Mouse (Mus musculus) forebrain, postnatal 0 days (tissue): ENCODE measurements around the gene Mpped1. TPM values are rescaled to one million over a fixed set of nuclear protein-coding genes. Genes with fewer than 3 reads are reported as not detected.

Experiments
- ATAC-seq: fragments of 200-750 bp; cut with Nextera tagmentation; 2 replicates; pipeline ENCODE4 v1.8.0; 2017; ENCODE audit warnings: mild to moderate bottlenecking, moderate library complexity
- DNase-seq: peaks from one replicate; pipeline ENCODE4 v3.0.0-alpha.2; 2015
- H3K27ac ChIP-seq: fragments of 300-500 bp; sonication (generic); 2 replicates; pipeline ENCODE4 v1.5.1; 2014; ENCODE audit warnings: low read depth, mild to moderate bottlenecking, antibody characterized with exemption, low read length, moderate library complexity, mixed read lengths
- H3K27me3 ChIP-seq: fragments of 300-500 bp; sonication (generic); 2 replicates; pipeline ENCODE4 v1.6.1; 2014; ENCODE audit warnings: mild to moderate bottlenecking, low read length, mixed read lengths; ENCODE audit not compliant: insufficient read depth
- H3K36me3 ChIP-seq: fragments of 300-500 bp; sonication (generic); 2 replicates; pipeline ENCODE4 v1.6.1; 2014; ENCODE audit warnings: mild to moderate bottlenecking, moderate library complexity; ENCODE audit not compliant: insufficient read depth
- H3K4me1 ChIP-seq: fragments of 300-500 bp; sonication (generic); 2 replicates; pipeline ENCODE4 v1.6.1; 2014; ENCODE audit warnings: antibody characterized with exemption; ENCODE audit not compliant: insufficient read depth
- H3K4me2 ChIP-seq: fragments of 300-500 bp; sonication (generic); 2 replicates; pipeline ENCODE4 v1.6.1; 2014; ENCODE audit warnings: low read depth, mild to moderate bottlenecking, moderate library complexity
- H3K4me3 ChIP-seq: fragments of 300-500 bp; sonication (generic); 2 replicates; pipeline ENCODE4 v1.5.1; 2014; ENCODE audit warnings: low read depth, low read length, mixed read lengths
- H3K9ac ChIP-seq: fragments of 300-500 bp; sonication (generic); 2 replicates; pipeline ENCODE4 v1.6.1; 2014; ENCODE audit warnings: mild to moderate bottlenecking
- H3K9me3 ChIP-seq: fragments of 300-500 bp; sonication (generic); 2 replicates; pipeline ENCODE4 v1.6.1; 2016; ENCODE audit warnings: low read length
- CTCF ChIP-seq: sonication (generic); IDR thresholded peaks from 2 replicates; pipeline ENCODE4 v1.5.1; 2016; ENCODE audit warnings: antibody characterized with exemption, control low read depth, low read depth
- WGBS: fragments of 180-500 bp; shearing (Covaris S2); extraction: QIAGEN DNeasy Blood & Tissue Kit; methylation state at CpG from one replicate; pipeline ENCODE4 v1.1.7; 2014; 5-methylcytosine and 5-hydroxymethylcytosine counted together
- polyA plus RNA-seq: library from polyadenylated mRNA; unstranded; fragments of >200 nt; fragmentation: Nextera tagmentation; extraction: Ambion mirVana; gene quantifications from 2 replicates; pipeline ENCODE4 v1.2.1, GENCODE M21; 2015
- total RNA-seq: library from RNA; depleted of rRNA; stranded (reverse); fragments of >200 nt; gene quantifications from 2 replicates; pipeline ENCODE4 v1.2.3, GENCODE M21; 2014

Mpped1 gene
- total and polyA plus RNA-seq, 2 experiments from 2014 or later: 227 to 352 TPM

DNA sequence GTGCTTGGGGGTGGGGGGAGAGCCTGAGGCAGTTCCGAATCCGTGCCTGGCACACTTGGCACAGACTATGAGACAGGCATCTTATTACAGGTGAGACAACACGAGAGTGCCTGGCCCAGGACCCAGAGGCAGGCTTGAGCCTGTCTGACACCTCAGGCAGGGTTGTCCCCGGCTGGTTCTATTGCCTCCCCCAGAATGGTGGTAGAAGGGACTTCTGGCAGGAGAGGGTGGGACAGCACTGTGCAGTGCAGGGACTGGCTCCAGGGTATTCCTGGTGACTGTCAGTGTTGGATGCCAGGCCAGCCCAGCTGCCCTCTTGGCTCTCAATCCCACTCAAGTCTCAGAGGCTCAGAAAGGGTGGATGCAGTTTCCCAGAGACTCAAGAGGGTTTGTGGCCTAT, 4.3 kb upstream of the Mpped1 start:
- DNase-seq: no peak
- Histone ChIP-seq H3K4me1 (peaks cover 19% of the 10 kb centered on the region), H3K36me3 (no peaks in the 10 kb centered on the region), H3K9ac (no peak overlapping the region), H3K4me2 (no peak overlapping the region), H3K4me3 (no peak overlapping the region), H3K27ac (no peak overlapping the region), H3K27me3 (no peaks in the 10 kb centered on the region), H3K9me3 (no peaks in the 10 kb centered on the region)
- TF ChIP-seq CTCF: no peak
- 38% methylated on average over 4 of the region's 4 CpGs for WGBS
- ATAC-seq: peak; percentile 26; the same call in 1 of the 2 replicates

DNA sequence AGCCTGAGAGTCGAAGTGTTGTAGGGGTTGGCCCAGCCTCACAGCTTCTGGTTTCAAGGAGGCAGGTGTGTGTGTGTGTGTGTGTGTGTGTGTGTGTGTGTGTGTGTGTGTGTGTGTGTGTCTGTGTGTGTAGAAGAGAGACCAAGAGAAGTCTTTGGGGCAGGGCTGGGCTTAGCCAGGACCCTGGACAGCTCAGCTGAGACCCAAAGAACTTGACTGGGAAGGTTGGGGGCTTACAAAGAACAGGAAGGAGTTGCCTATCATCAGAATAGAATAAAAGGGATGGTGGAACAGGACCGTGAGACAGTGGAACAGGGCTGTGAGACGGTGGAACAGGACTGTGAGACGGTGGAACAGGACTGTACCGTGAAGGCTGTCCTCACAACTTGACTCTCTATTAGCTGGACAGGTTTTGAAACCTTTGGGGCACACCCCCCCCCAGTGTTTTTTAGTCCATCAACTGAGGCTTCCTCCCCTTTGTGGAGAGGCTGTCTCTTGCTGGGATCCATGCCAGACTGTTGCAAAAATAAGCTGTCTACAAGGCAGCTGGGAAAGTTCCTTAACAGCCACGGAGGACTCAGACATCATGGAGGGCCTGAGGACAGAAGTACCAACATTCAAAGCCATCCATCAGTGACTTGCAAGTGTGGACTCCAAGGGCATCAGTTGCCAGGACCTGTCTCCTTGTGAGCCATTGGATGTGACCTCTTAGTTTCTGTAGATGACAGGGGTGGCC, 2.8 kb upstream of the Mpped1 start:
- Histone ChIP-seq H3K9ac (no peak overlapping the region), H3K27me3 (no peaks in the 10 kb centered on the region), H3K36me3 (no peaks in the 10 kb centered on the region), H3K9me3 (no peaks in the 10 kb centered on the region), H3K4me1 (peaks cover 12% of the 10 kb centered on the region), H3K4me2 (no peak overlapping the region), H3K27ac (peak overlapping the region; percentile 45), H3K4me3 (no peak overlapping the region)
- DNase-seq (no peak), ATAC-seq (no peak)
- 57% methylated on average over 6 of the region's 6 CpGs for WGBS
- TF ChIP-seq CTCF: no peak

DNA sequence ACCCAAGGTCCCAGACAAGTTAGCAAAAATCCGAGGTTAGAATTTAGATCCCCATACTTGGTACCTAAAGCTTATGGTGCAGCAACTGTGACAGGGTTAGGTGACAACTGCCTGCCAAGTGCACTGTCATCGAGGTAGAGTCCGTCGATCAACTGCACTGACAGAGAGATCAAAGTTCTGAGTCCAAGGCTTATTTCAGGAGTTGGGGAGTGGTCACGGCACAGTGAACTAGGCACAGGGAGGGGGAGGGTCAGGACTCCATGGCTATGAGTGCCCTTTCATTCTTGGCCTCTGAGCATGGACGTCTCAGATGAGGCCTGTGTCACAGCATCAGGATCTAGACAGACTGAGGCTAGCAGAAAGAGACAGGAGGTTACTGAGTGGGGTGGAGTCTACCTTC, 1.8 kb upstream of the Mpped1 start:
- Histone ChIP-seq H3K9ac (no peak overlapping the region), H3K9me3 (no peaks in the 10 kb centered on the region), H3K27me3 (no peaks in the 10 kb centered on the region), H3K4me3 (no peak overlapping the region), H3K4me2 (no peak overlapping the region), H3K36me3 (no peaks in the 10 kb centered on the region), H3K4me1 (peaks cover 6% of the 10 kb centered on the region; the same call in 1 of the 2 replicates), H3K27ac (no peak overlapping the region)
- WGBS: 81% methylated on average over 6 of the region's 6 CpGs
- ATAC-seq: no peak
- no peak for DNase-seq
- TF ChIP-seq CTCF: no peak

DNA sequence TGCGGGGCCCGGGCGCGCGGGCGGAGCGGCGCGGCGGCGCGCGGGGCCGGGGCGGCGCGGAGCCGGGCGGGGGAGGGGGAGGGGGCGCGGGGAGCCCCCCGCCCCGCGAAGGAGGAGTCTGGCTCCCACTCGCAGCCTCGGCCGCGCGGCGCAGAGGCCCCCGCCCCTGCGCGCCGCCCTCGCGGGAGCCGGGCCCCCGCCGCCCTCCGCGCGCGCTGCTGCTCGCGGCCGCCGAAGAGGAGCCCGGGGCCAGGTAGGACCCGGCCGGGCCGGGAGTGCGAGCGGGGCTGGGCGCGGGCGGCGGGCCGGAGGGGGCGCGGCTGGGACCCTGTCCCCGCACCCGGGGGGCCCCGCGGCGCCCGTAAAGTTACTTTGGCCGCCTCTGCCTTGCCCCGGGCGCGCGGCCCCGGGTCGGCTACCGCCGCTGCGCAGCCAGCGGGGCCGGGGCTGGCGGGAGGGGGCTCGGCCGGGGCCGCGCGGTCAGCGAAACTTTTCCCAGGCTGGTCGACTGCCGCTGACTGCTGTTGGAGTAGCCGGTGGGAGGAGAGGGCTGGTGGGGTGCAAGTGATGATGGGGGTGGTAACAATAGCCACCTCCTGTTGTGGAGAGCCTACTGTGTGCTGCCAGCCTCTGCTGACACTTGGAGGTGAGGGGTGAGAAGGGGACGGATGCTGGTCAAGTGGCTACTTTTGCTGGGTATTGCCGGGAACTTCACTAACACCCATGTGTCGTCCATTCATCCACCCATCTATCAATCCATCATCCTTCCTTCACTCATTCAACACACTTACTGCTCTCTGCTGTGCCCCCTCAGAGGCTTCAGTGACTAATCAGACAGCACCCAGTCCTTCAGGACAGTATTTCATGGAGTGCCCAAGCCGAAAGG, 831 bp downstream of the Mpped1 start:
- Histone ChIP-seq H3K9me3 (no peaks in the 10 kb centered on the region), H3K27ac (peak overlapping the region; percentile 93), H3K9ac (peak overlapping the region; percentile 81), H3K4me3 (peak overlapping the region; percentile 74), H3K27me3 (no peaks in the 10 kb centered on the region), H3K36me3 (no peaks in the 10 kb centered on the region), H3K4me1 (peaks cover 17% of the 10 kb centered on the region), H3K4me2 (peak overlapping the region; percentile 75)
- peak; percentile 51 for ATAC-seq
- WGBS: 2% methylated on average over 38 of the region's 92 CpGs
- no peak for TF ChIP-seq CTCF
- peak; percentile 84 for DNase-seq

DNA sequence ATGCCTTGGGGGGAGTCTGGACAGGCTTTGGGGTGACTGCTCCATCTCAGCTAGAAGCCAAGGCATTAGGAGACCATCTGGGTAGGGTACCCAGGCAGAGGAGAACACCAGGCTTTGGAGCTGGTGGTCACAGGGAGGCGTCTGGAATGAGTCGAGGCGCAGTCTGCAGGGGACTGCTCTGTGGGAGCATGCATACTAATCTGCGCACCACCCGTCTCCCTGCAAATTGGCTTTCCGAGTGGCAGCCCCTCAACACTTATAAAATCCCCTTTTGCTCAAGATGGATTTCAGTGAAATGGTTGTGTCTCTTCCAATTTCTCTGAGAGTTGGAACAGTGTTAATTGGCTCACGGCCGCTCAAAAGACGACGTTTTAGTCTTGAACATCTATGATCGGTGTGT, 2.0 kb downstream of the Mpped1 start:
- TF ChIP-seq CTCF: no peak
- peak; percentile 85 for DNase-seq
- Histone ChIP-seq H3K27me3 (no peaks in the 10 kb centered on the region), H3K36me3 (no peaks in the 10 kb centered on the region), H3K4me3 (peak overlapping the region; percentile 74), H3K4me1 (peaks cover 23% of the 10 kb centered on the region), H3K4me2 (peak overlapping the region; percentile 75), H3K27ac (peak overlapping the region; percentile 93), H3K9me3 (no peaks in the 10 kb centered on the region), H3K9ac (peak overlapping the region; percentile 81)
- peak; percentile 80 for ATAC-seq
- WGBS: 13% methylated on average over 11 of the region's 11 CpGs

DNA sequence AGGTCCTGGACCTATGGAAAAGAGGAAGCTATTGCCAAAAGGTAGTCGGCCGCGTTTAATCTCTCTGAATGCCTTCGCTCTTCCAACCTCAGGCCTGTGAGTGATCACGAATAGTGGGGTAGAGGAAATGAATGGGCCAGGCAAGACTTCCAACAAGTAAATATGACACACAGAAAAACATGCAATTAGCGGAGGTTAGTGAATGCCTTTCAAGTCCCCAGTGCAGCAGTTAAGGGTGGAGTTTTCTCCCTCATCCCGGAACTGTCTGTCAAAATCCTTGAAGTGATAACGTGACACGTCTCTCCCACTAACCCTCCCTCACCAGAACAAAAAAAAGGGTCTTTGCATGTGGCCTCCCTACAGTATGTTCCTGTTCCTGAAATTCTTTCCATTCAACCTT, 3.0 kb downstream of the Mpped1 start:
- peak overlapping the region; percentile 75 for H3K4me2 ChIP-seq
- H3K4me1 ChIP-seq: peaks cover 30% of the 10 kb centered on the region
- H3K27me3 ChIP-seq: no peaks in the 10 kb centered on the region
- no peaks in the 10 kb centered on the region for H3K36me3 ChIP-seq
- DNase-seq (peak; percentile 63), ATAC-seq (peak; percentile 21; the same call in 1 of the 2 replicates)
- H3K9me3 ChIP-seq: no peaks in the 10 kb centered on the region
- WGBS: 21% methylated on average over 9 of the region's 9 CpGs
- peak overlapping the region; percentile 81 for H3K9ac ChIP-seq
- TF ChIP-seq CTCF: no peak
- peak overlapping the region; percentile 93 for H3K27ac ChIP-seq
- H3K4me3 ChIP-seq: peak overlapping the region; percentile 74

DNA sequence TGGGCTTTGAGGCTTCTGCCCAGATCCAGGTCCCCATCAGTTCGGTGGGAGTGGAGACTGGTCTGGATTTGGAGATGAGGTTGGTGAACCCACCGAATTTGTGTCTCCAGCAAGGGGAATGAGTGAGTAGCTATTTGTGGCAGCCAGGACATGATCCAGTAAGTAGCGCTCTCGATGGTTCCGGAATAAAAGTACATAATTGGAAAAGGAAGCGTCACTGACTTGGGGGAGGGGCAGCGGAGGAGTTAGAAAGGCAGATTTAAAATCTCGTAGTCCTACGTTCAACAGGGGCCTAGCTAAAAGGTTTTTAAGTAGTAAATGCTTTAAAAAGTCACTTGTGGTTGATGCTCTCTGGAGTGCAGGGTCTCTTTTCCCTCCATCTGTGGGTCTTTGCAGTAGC, 5.5 kb downstream of the Mpped1 start:
- TF ChIP-seq CTCF: no peak
- Histone ChIP-seq H3K9ac (peak overlapping the region; percentile 81), H3K9me3 (no peaks in the 10 kb centered on the region), H3K4me2 (peak overlapping the region; percentile 75), H3K36me3 (no peaks in the 10 kb centered on the region), H3K4me1 (peaks cover 35% of the 10 kb centered on the region), H3K27me3 (no peaks in the 10 kb centered on the region), H3K27ac (peak overlapping the region; percentile 93), H3K4me3 (peak overlapping the region; percentile 13)
- peak; percentile 80 for DNase-seq
- 34% methylated on average over 9 of the region's 9 CpGs for WGBS
- no peak for ATAC-seq
